Mouse (Mus musculus) olfactory bulb, adult 2 months (tissue): ENCODE results near the gene Lrrfip1.

Experiments
- CTCF ChIP-seq: fragments of 200-500 bp; IDR thresholded peaks from 2 replicates; pipeline ENCODE4 v1.5.1; 2012; ENCODE audit warnings: low read depth, mild to moderate bottlenecking, low read length, moderate library complexity; ENCODE audit not compliant: insufficient read depth
- POLR2A ChIP-seq: fragments of 200-500 bp; IDR thresholded peaks from 2 replicates; pipeline ENCODE4 v1.6.1; 2012; ENCODE audit warnings: mild to moderate bottlenecking, low read depth, low read length, moderate library complexity; ENCODE audit not compliant: insufficient read depth

- TF ChIP-seq CTCF (no peak), POLR2A (no peak)
Observed at GRCm38 (mm10) chr1:91123004-91123403, 124.5 kb downstream of the Lrrfip1 start.
